In the genomic region with DNA sequence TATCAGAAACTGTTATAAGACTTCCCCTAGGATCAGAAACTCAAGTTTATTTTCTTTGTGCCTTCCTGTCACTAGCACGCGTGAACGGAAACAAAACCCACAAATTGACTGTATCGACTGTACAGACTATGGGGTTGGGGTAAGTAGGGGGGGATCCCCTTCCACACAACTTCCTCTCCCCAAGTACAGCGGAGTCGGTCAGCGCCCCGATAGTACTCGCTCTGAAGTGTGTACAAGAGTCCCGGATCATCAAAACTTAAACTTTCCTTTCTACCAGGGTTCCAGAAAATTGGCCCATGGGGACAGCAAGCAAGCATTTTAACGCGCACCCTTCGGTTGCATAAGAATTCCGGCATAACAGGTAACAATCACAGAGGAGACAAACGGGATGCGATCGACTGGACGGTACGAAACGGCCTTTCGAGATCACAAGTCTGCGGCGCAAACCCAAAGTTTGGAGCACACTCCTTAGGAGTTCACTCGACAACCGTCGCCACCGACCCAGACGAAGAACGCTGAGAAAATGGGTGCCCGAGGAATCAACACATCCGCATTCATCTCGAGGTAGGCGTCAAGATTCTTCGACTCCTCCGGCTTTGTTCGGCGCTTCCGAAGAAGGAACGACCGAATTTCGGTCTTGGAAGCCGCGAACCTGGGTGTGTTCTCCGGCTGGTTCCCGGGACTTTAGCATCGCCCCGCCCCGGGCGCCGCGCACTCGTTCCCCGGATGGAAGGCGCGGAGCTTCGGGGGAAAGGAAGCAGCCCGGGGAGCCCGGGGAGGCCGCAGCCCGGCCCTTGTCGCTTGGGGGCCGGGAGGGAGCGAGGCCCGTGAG, we compare ENCODE assay signal across 8 mouse cellular contexts. TPM values are rescaled to one million over a fixed set of nuclear protein-coding genes. Genes with fewer than 3 reads are reported as not detected.
DNase-seq lines count a peak whose midpoint lies in the region; ATAC-seq and TF ChIP-seq lines count a peak whose summit lies in the region.

No protein-coding gene starts in this region.

- H3K4me3 ChIP-seq in forebrain, embryonic 10.5 days, result peak overlapping the region; percentile 98
- H3K4me3 ChIP-seq in heart, embryonic 16.5 days (ENCODE audit: low read length), result peak overlapping the region; percentile 90
- peak overlapping the region; percentile 97 for H3K4me3 ChIP-seq in lung, embryonic 14.5 days (ENCODE audit: low read depth, low read length)
- peak overlapping the region; percentile 66 for H3K4me3 ChIP-seq in neural tube, embryonic 15.5 days (replicated peaks)

- peaks cover 41% of the 10 kb centered on the region for H3K4me1 ChIP-seq in forebrain, embryonic 10.5 days
- peaks cover 34% of the 10 kb centered on the region for H3K4me1 ChIP-seq in heart, embryonic 16.5 days (ENCODE audit: control insufficient read depth, insufficient read depth, low read length)
- peaks cover 19% of the 10 kb centered on the region for H3K4me1 ChIP-seq in lung, embryonic 14.5 days (ENCODE audit: insufficient read depth)
- peaks cover 46% of the 10 kb centered on the region for H3K4me1 ChIP-seq in neural tube, embryonic 15.5 days

- H3K9ac ChIP-seq in heart, embryonic 16.5 days (ENCODE audit: low read length), result peak overlapping the region; percentile 99
- H3K9ac ChIP-seq in lung, embryonic 14.5 days, result peak overlapping the region; percentile 99
- peak overlapping the region; percentile 94 for H3K9ac ChIP-seq in neural tube, embryonic 15.5 days (replicated peaks)

- H3K4me2 ChIP-seq in heart, embryonic 16.5 days (ENCODE audit: low read depth, low read length), result peak overlapping the region; percentile 93
- H3K4me2 ChIP-seq in lung, embryonic 14.5 days, result peak overlapping the region; percentile 95
- H3K4me2 ChIP-seq in neural tube, embryonic 15.5 days, result peak overlapping the region; percentile 86

- no peaks in the 10 kb centered on the region for H3K9me3 ChIP-seq in forebrain, embryonic 10.5 days
- no peaks in the 10 kb centered on the region for H3K9me3 ChIP-seq in heart, embryonic 16.5 days (replicated peaks; ENCODE audit: control insufficient read depth, low read length)
- no peaks in the 10 kb centered on the region for H3K9me3 ChIP-seq in lung, embryonic 14.5 days (ENCODE audit: low read depth, low read length)
- H3K9me3 ChIP-seq in neural tube, embryonic 15.5 days (replicated peaks), result no peaks in the 10 kb centered on the region

- WGBS in forebrain, embryonic 10.5 days, result under 1% methylated on average over 64 of the region's 64 CpGs
- under 1% methylated on average over 62 of the region's 64 CpGs for WGBS in heart, embryonic 16.5 days
- under 1% methylated on average over 64 of the region's 64 CpGs for WGBS in lung, embryonic 14.5 days
- under 1% methylated on average over 59 of the region's 64 CpGs for WGBS in neural tube, embryonic 15.5 days

- DNase-seq in brain, embryonic 18.5 days (ENCODE audit: low read depth, low spot score), result peak; percentile 12
- peak; percentile 45 for DNase-seq in forebrain, embryonic 10.5 days (ENCODE audit: extremely low spot score, low spot score)
- peak; percentile 73 to 80 for DNase-seq in kidney, postnatal 25 days
- peak; percentile 72 for DNase-seq in lung, embryonic 14.5 days
- peak; percentile 75 for DNase-seq in testis, postnatal 14 days (ENCODE audit: low spot score)

- H3K27ac ChIP-seq in forebrain, embryonic 10.5 days, result peak overlapping the region; percentile 99
- peak overlapping the region; percentile 97 for H3K27ac ChIP-seq in heart, embryonic 16.5 days (ENCODE audit: low read length)
- H3K27ac ChIP-seq in lung, embryonic 14.5 days (ENCODE audit: low read depth), result peak overlapping the region; percentile 99
- H3K27ac ChIP-seq in neural tube, embryonic 15.5 days (replicated peaks), result peak overlapping the region; percentile 98

- no peak for TF ChIP-seq CTCF in lung, embryonic 14.5 days (IDR thresholded peaks at IDR 0.05; ENCODE audit: low read depth)

- peak; percentile 78 for ATAC-seq in CD4-positive, CD25-positive, alpha-beta regulatory T cell, adult 4 months
- ATAC-seq in heart, embryonic 16.5 days (replicated peaks; ENCODE audit: extremely low read depth, insufficient read depth, low FRiP score), result peak; percentile 61
- peak; percentile 53 for ATAC-seq in lung, embryonic 14.5 days (ENCODE audit: insufficient read depth)
- peak; percentile 67 for ATAC-seq in neural tube, embryonic 15.5 days (ENCODE audit: low FRiP score)

- peaks cover 21% of the 10 kb centered on the region for H3K36me3 ChIP-seq in forebrain, embryonic 10.5 days (replicated peaks)
- H3K36me3 ChIP-seq in heart, embryonic 16.5 days (ENCODE audit: control insufficient read depth, insufficient read depth), result no peaks in the 10 kb centered on the region
- H3K36me3 ChIP-seq in lung, embryonic 14.5 days (ENCODE audit: insufficient read depth), result no peaks in the 10 kb centered on the region
- H3K36me3 ChIP-seq in neural tube, embryonic 15.5 days, result no peaks in the 10 kb centered on the region

- no peaks in the 10 kb centered on the region for H3K27me3 ChIP-seq in forebrain, embryonic 10.5 days (ENCODE audit: poor library complexity, severe bottlenecking)
- H3K27me3 ChIP-seq in heart, embryonic 16.5 days (ENCODE audit: control insufficient read depth, insufficient read depth, low read length), result no peaks in the 10 kb centered on the region
- H3K27me3 ChIP-seq in lung, embryonic 14.5 days (ENCODE audit: insufficient read depth, low read length), result no peaks in the 10 kb centered on the region
- no peaks in the 10 kb centered on the region for H3K27me3 ChIP-seq in neural tube, embryonic 15.5 days (replicated peaks)

RNA-seq across cellular contexts. Expression of gene Lsm14a, which starts 4.5 kb away (rescaled TPM):
- polyA plus RNA-seq in CD4-positive, CD25-positive, alpha-beta regulatory T cell, adult 4 months (2017; shearing (Covaris generic)), result 10 to 100 TPM; 30.7 to 49.8 TPM
- polyA plus RNA-seq in forebrain, embryonic 10.5 days (2016; fragmentation: Nextera tagmentation; extraction: Ambion mirVana), result 102 and 105 TPM in 2 replicates
- polyA plus RNA-seq in heart, embryonic 16.5 days (2015; fragmentation: Nextera tagmentation; extraction: Ambion mirVana), result 64.0 and 67.6 TPM in 2 replicates
- polyA plus RNA-seq in lung, embryonic 14.5 days (2014; fragmentation: Nextera tagmentation; extraction: Ambion mirVana), result 58.2 and 58.7 TPM in 2 replicates
- polyA plus RNA-seq in neural tube, embryonic 15.5 days (2015; fragmentation: Nextera tagmentation; extraction: Ambion mirVana), result 47.5 and 59.2 TPM in 2 replicates

Comparison
In these comparisons a context has a peak if more than half of its experiments do, and no peak if none do; other contexts are left out.
1. Peak in every context shown above with its lines: DNase-seq, ATAC-seq, H3K4me3 ChIP-seq and H3K27ac ChIP-seq.
2. DNase-seq: peak in every context shown above with its lines; median percentile 76 in kidney, postnatal 25 days; 75 in testis, postnatal 14 days; 72 in lung, embryonic 14.5 days; 45 in forebrain, embryonic 10.5 days; 12 in brain, embryonic 18.5 days.